Mouse (Mus musculus) Patski (cell line): Measurements from ENCODE around the gene Rsg1. TPM values are rescaled to one million over a fixed set of nuclear protein-coding genes. Genes with fewer than 3 reads are reported as not detected.

Source experiments
- ATAC-seq: fragments of 100-300 bp; one replicate; pipeline ENCODE4 v1.8.0; 2021
- CTCF ChIA-PET: fragments of 350-600 bp; sonication (Branson Sonifier 250); formaldehyde crosslinking; loops from one replicate; lab custom pipeline; 2022; ENCODE audit warnings: inconsistent platforms; lab: Charles Lee
- POLR2A ChIA-PET: fragments of 350-600 bp; sonication (Branson Sonifier 250); formaldehyde crosslinking; loops from one replicate; lab custom pipeline; 2022; ENCODE audit warnings: antibody characterized with exemption, inconsistent platforms; lab: Charles Lee
- DNase-seq: peaks from one replicate; pipeline ENCODE4 v3.0.0-alpha.2; 2011; ENCODE audit warnings: low read depth, low spot score
- H3K27me3 ChIP-seq: fragments of 371-371 bp; one replicate; pipeline ENCODE4 v1.5.1; 2021
- CTCF ChIP-seq: fragments of 100-300 bp; IDR thresholded peaks from one replicate; pipeline ENCODE4 v1.5.1; 2021
- in situ Hi-C: fragments of 300-500 bp; cut with MboI; formaldehyde crosslinking; loops from 3 replicates; pipeline ENCODE4 v1.11.1; 2018; ENCODE audit warnings: low pct_unique_long_range_greater_than_20kb, mixed read lengths
- polyA plus RNA-seq: library from polyadenylated mRNA; unstranded; gene quantifications from one replicate; pipeline ENCODE4 v1.2.3, GENCODE M21; 2021

Rsg1 gene
- polyA plus RNA-seq, 1 experiment from 2014 or later = 1.9 TPM

DNA sequence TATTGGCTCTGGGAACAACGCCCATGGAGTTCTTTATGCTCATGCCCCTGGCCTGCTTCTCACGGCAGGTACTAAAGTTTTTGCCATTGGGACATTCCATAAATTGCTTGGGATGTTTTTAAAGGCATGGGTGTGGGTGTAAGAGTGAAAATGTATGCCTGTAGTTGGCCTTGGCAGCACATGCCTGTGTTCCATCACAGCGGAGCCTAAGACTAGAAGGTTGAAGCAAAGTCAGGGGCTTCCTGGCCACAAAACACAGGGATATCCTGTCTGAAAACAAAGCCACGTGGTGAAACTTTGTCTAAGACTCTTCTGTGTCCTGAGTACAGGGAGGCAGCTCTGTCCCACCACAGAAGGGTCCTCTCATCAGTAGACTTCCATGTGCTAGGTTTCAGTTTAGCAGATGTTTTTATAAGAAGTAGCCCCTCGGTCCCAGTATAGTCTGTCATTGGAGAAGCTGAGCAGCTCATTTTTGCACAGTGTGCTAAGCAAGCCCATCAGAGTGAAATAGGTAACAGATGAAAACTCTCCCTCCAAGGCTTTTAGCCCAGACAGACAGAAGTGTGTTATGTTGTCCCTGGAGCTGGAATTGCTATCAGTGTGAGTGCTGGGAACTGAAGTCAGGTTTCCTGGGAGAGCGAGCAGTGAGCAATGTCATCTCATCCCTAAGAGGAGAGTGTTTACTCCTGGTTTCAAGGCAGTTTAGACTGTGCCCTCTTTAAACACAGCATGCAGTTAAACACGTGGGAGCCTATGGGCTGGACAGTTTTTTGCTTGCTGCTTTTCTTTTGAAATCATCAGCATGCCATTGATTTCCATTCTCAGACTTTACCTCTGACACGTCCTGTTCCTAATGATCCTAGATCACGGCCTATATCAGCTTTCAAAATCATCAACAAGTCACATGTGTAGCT lies 26.6 kb upstream of the Rsg1 start:
- DNase-seq = no peak
- CTCF ChIA-PET = no interaction called here
- ATAC-seq = no peak

DNA sequence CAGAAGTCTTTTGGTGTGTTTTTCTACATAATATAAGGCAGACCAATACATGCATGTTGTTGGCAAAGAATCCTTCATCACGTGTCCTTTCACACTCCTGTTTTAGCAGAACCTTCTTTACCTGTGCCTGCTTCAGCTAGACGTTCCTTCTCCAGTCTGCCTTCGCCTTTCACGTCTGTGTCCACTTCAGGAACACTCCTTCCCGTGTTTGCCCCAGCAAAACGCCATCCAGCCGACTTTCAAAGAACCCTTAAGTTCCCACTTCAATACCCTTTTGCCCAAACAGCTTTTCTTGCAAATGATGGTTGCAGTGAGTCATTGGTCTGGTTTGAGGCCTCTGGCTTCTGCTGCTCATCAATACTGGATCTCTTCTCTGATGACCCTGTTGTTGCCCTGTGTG lies 22.5 kb upstream of the Rsg1 start:
- TF ChIP-seq CTCF = no peak
- in situ Hi-C loops = no loop called here
- CTCF ChIA-PET = interaction anchor here (0.7 kb wide), 1 partner anchor 11 kb away, joined by 3 read pairs; no protein-coding TSS in a partner anchor

More for the DNA sequence above, 26.6 kb upstream of the Rsg1 start:
- no peaks in the 10 kb centered on the region for H3K27me3 ChIP-seq
- POLR2A ChIA-PET = interaction anchor here (0.7 kb wide), 1 partner anchor 8 kb away, joined by 3 read pairs; no protein-coding TSS in a partner anchor
- in situ Hi-C loops = no loop called here
- no peak for TF ChIP-seq CTCF

DNA sequence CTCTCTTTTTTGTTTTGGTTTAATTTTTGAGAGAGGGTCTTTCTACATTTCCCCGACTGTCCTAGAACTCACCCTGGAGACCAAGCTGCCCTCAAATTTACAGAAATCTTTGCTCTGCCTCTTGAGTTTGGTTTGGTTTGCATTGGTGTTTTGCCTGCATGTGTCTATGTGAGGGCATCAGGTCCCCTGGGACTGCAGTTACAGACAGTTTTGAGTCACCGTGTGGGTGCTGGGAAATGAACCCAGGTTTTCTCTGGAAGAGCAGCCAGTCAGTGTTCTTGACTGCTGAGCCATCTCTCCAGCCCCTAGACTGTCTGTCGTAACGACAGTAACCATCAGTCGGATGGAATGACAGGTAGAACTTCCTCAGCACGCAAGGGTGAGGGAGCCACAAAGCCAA lies 19.2 kb upstream of the Rsg1 start:
- POLR2A ChIA-PET = no interaction called here
- no peak for DNase-seq
- H3K27me3 ChIP-seq = no peaks in the 10 kb centered on the region
- in situ Hi-C loops = no loop called here
- no peak for TF ChIP-seq CTCF
- no peak for ATAC-seq
- CTCF ChIA-PET = no interaction called here

More for the DNA sequence above, 22.5 kb upstream of the Rsg1 start:
- POLR2A ChIA-PET = no interaction called here
- ATAC-seq = no peak
- no peaks in the 10 kb centered on the region for H3K27me3 ChIP-seq
- DNase-seq = no peak

DNA sequence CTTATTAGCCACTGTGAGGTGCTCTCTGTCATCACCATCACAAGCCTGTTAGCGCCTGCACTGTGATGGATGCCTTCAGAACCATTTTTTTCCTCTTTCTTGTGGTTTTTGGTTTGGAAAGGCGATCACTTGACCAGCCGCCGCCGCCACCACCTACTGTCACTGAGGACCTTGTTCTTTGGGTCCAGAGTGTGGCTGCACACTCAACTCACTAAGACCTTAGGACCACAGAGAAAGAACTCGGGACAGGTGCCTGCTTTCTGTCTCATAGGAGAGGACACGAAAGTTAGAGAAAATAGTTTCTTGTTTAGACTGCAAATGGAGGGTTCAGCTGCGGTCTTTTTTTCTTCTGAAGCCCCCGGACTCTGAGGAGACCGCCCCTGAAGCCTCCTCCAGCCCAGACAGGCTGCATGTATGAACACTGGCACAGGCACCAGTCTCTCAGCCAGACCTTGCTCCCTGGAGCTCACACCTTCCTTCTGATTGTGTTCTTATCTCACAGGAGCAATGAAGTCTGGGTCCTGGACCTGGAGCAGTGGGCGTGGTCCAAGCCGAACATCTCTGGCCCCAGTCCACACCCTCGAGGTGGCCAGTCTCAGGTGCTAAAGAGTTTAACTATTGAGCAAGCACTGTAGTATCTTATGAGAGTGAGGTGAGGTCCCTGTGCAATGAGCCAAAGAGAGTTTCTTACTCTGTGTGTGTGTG lies 16.6 kb upstream of the Rsg1 start:
- no peak for ATAC-seq
- DNase-seq = no peak
- in situ Hi-C loops = no loop called here
- H3K27me3 ChIP-seq = no peaks in the 10 kb centered on the region
- CTCF ChIA-PET = no interaction called here
- no peak for TF ChIP-seq CTCF
- POLR2A ChIA-PET = no interaction called here

DNA sequence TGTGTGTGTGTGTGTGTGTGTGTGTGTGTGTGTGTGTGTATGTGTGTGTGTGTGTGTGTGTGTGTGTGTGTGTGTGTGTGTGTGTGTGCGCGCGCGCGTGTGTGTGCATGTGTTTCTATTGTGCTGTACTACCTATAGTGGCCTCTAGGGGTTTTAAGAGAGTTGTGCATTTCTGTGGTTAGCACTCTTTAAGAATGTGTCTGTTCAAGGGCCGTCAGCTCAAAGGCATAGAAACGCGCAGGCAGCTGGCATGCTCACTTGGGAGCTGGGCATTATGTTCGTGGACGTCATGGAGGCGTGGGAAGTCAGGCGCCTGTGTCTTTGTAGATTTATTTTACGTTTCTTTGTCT lies 16.1 kb upstream of the Rsg1 start:
- DNase-seq (no peak), ATAC-seq (no peak)
- CTCF ChIA-PET = no interaction called here
- no peaks in the 10 kb centered on the region for H3K27me3 ChIP-seq
- POLR2A ChIA-PET = no interaction called here
- TF ChIP-seq CTCF = no peak
- in situ Hi-C loops = no loop called here

DNA sequence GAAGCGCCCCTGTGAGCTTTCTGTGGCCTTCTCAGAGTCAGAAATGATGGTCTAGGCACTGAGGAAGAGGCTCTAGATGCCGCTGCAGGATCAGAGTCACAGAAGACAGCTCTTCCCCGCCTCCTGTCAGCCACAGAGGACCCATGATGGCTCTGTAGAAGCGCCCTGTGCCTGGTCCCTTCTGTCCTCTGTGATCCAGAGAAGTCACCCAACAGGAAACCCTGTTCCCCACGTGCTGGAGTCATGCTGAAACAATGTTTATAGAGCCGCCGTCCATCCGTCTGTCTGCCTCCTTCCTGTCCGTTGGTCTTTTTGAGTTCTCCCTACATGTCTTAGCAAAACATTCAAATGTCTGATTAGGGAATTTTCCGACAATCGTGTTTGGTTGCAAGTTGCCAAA lies 12.8 kb upstream of the Rsg1 start:
- ChIA-PET CTCF (no interaction called here), POLR2A (no interaction called here)
- TF ChIP-seq CTCF = no peak
- ATAC-seq (no peak), DNase-seq (no peak)
- in situ Hi-C loops = no loop called here
- H3K27me3 ChIP-seq = no peaks in the 10 kb centered on the region

DNA sequence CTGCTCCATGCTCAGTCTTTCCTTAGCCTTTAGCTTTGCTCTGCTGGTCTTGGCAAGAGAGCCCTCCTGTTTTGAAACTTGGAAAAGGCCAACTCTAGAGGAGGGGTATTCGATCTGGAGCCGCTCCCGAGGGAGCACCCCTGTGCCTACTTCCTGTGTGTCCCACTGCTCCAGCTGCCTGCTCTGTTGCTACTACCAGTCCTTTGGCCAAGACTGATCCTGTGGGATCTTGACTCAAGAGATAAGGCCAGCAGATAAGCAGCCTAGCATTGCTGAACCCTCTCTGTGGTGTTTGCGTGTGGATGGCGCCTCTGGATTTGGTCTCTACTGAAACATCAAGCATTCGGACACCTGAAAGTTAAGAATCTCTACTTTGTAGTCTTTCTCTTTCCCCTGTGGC lies 11.6 kb upstream of the Rsg1 start:
- in situ Hi-C loops = no loop called here
- no peaks in the 10 kb centered on the region for H3K27me3 ChIP-seq
- DNase-seq = no peak
- POLR2A ChIA-PET = no interaction called here
- no peak for TF ChIP-seq CTCF
- CTCF ChIA-PET = interaction anchor here (0.9 kb wide), 1 partner anchor 11 kb away, joined by 3 read pairs; no protein-coding TSS in a partner anchor
- ATAC-seq = no peak

DNA sequence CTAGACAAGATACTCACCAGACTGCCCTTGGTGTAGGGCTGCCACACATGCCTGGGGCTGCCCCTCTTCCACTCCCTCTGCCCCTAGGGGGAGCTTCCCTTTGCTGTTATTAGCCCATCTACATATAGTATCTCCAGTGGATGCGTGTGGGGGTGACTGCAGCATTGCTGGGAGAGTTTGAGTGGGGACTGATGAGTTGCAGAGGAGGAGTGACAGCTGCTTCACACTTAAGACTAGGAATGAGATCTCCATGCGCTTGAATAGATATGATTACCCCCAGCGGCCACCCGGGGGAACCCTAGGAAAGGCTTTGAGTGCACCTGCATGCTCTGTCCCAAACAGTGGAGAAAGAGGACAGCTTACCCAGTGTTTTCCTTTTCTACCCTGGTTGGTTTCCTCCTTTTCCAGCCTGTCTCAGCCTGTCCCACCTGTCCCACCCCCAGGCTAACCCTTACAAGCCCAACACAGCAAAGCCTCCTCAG lies 9.1 kb upstream of the Rsg1 start:
- TF ChIP-seq CTCF = no peak
- in situ Hi-C loops = no loop called here
- H3K27me3 ChIP-seq = no peaks in the 10 kb centered on the region
- ChIA-PET POLR2A (interaction anchor here (0.6 to 0.9 kb wide), 2 partner anchors 42 to 56 kb away, joined by 3 read pairs; no protein-coding TSS in a partner anchor), CTCF (interaction anchor here (0.8 to 1.5 kb wide), 2 partner anchors 24 to 68 kb away, joined by 3 to 5 read pairs; no protein-coding TSS in a partner anchor)
- DNase-seq (no peak), ATAC-seq (no peak)

DNA sequence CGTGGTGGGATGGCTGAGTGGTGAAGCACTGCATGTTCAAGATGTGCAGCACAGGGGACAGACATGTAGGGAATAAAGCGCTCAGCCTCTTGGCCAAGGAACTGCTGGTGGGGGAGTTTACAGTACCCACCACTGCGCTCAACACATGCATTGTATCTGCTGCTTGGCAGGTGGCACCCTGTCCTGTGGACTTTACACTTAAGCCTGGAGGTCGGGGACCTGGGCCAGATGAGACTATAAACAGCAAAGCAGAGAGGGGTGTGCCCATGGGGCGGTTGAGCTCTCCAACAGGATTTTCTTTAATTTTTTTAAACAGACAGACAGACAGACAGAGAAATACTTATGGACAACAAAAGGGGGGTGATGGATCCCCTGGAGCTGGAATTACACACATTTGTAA lies 6.7 kb upstream of the Rsg1 start:
- in situ Hi-C loops = no loop called here
- no peak for TF ChIP-seq CTCF
- no peaks in the 10 kb centered on the region for H3K27me3 ChIP-seq
- DNase-seq (no peak), ATAC-seq (no peak)
- ChIA-PET CTCF (no interaction called here), POLR2A (no interaction called here)

DNA sequence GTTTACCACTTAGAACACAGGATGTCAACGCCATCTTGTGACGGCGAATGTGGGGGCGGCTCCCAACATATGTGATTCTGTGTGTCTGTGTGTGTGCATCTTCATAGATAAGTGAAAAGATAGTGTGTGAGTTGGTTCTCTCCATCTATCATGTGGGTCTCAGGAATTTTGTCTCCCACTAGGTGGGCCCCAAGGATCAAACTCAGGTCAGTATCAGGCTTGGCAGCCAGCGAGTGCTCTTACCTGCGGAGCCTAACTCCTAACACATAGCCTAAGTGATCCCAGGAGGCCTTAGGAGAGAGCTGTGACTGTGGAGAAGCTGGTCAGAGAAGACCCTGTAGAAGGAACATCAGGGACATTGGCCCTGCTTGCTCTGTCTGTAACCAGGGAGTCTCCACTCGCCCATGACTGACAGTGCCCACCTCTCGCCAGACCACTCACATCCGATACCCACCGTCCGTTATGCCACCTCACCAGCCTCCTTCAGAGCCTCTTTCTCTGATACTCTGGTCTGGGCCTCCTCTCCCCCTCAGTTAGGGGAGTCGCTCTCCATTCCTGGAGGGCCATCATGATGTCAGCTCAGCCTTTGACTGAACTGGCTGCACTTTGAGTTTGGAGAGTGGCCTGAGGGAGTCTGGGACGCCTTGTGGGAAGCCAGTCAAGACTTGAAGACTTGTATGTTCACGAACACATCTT lies 3.1 kb upstream of the Rsg1 start:
- no peaks in the 10 kb centered on the region for H3K27me3 ChIP-seq
- in situ Hi-C loops = no loop called here
- ChIA-PET POLR2A (no interaction called here), CTCF (no interaction called here)
- no peak for ATAC-seq
- TF ChIP-seq CTCF = no peak
- no peak for DNase-seq
